Mouse (Mus musculus): ENCODE data around the gene Olfr1286. TPM values are rescaled to one million over a fixed set of nuclear protein-coding genes. Genes with fewer than 3 reads are reported as not detected.

Gene Olfr1286
- not detected for polyA plus RNA-seq (2015; fragmentation: Illumina TruSeq; extraction: RNeasy Lipid Tissue Mini Kit (QIAGEN cat#74804); ENCODE audit: insufficient read depth, low read depth, low replicate concordance)

DNA sequence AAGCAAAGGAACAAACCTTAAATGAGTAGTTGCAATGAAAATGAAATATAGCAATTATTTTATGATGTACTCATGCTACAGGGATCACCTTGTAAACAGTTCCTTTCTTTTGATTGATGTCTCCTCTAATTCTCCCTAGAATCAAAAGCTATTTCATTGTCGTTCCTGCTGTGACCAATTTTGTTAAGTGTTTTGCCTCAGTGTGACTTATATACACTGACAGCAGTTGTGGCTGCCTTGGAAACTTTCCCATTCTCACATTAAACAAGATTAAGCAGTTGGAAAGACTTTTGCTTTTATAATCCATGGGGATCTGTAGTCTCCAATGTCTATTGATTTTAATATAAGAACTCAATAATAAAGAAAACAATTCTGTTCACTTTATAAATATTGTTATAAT, at the start of gene Olfr1286:
Olfr1286 (minus strand) TSS at position 185 of the 400 bp plus-strand sequence.

DNA sequence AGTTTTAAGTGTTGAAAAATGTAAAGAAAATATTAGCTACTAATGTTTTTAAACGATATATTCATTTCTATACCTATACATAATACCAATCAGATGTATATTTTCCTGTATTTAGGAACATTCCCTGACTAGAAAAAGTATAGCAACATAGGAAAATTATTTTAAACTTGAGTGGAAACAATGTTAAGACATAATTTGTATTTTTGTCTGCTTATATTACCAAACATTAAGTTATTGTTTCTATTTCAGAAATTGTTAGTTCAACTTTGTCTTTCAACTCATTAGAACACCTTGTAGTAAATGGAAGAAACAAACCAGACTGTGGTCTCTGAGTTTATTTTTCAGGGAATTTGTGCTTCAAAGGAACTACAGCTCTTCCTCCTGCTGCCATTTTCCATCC, 25.9 kb upstream of the Olfr1286 start, which contains the start of gene Olfr1287:
Olfr1287 (plus strand) TSS at position 301 of the 400 bp plus-strand sequence.

DNA sequence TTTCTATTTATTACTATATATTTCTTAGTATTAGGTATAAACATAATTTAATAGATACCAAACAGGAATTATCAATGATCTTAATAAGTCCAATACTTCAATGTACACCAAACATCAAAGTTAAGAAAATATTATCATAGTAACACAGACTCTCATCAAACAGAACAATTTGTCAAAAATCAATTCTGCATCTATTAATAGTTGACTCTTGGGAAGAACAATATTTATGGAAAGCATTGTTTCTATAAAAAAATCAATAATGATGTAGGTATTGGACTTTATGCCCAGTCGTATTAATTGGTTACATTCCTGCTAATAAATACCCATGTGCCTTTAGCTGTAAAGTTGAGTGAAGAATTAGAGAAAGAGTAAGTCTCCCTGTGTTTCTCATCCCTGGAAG, 47.7 kb downstream of the Olfr1286 start, which contains the start of gene Olfr1284:
Olfr1284 (plus strand) TSS at position 301 of the 400 bp plus-strand sequence.

Other genes with a start within 250 kb of the Olfr1286 start
- not detected for gene 4930430A15Rik, start 193.5 kb downstream of the Olfr1286 start, polyA plus RNA-seq (2015; fragmentation: Illumina TruSeq; extraction: RNeasy Lipid Tissue Mini Kit (QIAGEN cat#74804); ENCODE audit: insufficient read depth, low read depth, low replicate concordance)
- gene Olfr1275, start 187.8 kb downstream of the Olfr1286 start, polyA plus RNA-seq (2015; fragmentation: Illumina TruSeq; extraction: RNeasy Lipid Tissue Mini Kit (QIAGEN cat#74804); ENCODE audit: insufficient read depth, low read depth, low replicate concordance) = not detected
- not detected for gene Olfr1276, start 168.6 kb downstream of the Olfr1286 start, polyA plus RNA-seq (2015; fragmentation: Illumina TruSeq; extraction: RNeasy Lipid Tissue Mini Kit (QIAGEN cat#74804); ENCODE audit: insufficient read depth, low read depth, low replicate concordance)
- not detected for gene Olfr1277, start 149.0 kb downstream of the Olfr1286 start, polyA plus RNA-seq (2015; fragmentation: Illumina TruSeq; extraction: RNeasy Lipid Tissue Mini Kit (QIAGEN cat#74804); ENCODE audit: insufficient read depth, low read depth, low replicate concordance)
- gene Olfr1278, start 133.0 kb downstream of the Olfr1286 start, polyA plus RNA-seq (2015; fragmentation: Illumina TruSeq; extraction: RNeasy Lipid Tissue Mini Kit (QIAGEN cat#74804); ENCODE audit: insufficient read depth, low read depth, low replicate concordance) = not detected
- gene Olfr1279, start 122.5 kb downstream of the Olfr1286 start, polyA plus RNA-seq (2015; fragmentation: Illumina TruSeq; extraction: RNeasy Lipid Tissue Mini Kit (QIAGEN cat#74804); ENCODE audit: insufficient read depth, low read depth, low replicate concordance) = not detected
- gene Olfr1280, start 109.1 kb downstream of the Olfr1286 start, polyA plus RNA-seq (2015; fragmentation: Illumina TruSeq; extraction: RNeasy Lipid Tissue Mini Kit (QIAGEN cat#74804); ENCODE audit: insufficient read depth, low read depth, low replicate concordance) = not detected
- gene Olfr1281, start 96.6 kb downstream of the Olfr1286 start, polyA plus RNA-seq (2015; fragmentation: Illumina TruSeq; extraction: RNeasy Lipid Tissue Mini Kit (QIAGEN cat#74804); ENCODE audit: insufficient read depth, low read depth, low replicate concordance) = not detected
- not detected for gene Olfr1282, start 87.0 kb downstream of the Olfr1286 start, polyA plus RNA-seq (2015; fragmentation: Illumina TruSeq; extraction: RNeasy Lipid Tissue Mini Kit (QIAGEN cat#74804); ENCODE audit: insufficient read depth, low read depth, low replicate concordance)
- gene Olfr1283, start 56.3 kb downstream of the Olfr1286 start, polyA plus RNA-seq (2015; fragmentation: Illumina TruSeq; extraction: RNeasy Lipid Tissue Mini Kit (QIAGEN cat#74804); ENCODE audit: insufficient read depth, low read depth, low replicate concordance) = not detected
- gene Olfr1284, start 47.6 kb downstream of the Olfr1286 start, polyA plus RNA-seq (2015; fragmentation: Illumina TruSeq; extraction: RNeasy Lipid Tissue Mini Kit (QIAGEN cat#74804); ENCODE audit: insufficient read depth, low read depth, low replicate concordance) = not detected
- gene Olfr1287, start 26.0 kb upstream of the Olfr1286 start, polyA plus RNA-seq (2015; fragmentation: Illumina TruSeq; extraction: RNeasy Lipid Tissue Mini Kit (QIAGEN cat#74804); ENCODE audit: insufficient read depth, low read depth, low replicate concordance) = not detected
- not detected for gene Olfr1288, start 51.0 kb upstream of the Olfr1286 start, polyA plus RNA-seq (2015; fragmentation: Illumina TruSeq; extraction: RNeasy Lipid Tissue Mini Kit (QIAGEN cat#74804); ENCODE audit: insufficient read depth, low read depth, low replicate concordance)
- gene Olfr1289, start 57.7 kb upstream of the Olfr1286 start, polyA plus RNA-seq (2015; fragmentation: Illumina TruSeq; extraction: RNeasy Lipid Tissue Mini Kit (QIAGEN cat#74804); ENCODE audit: insufficient read depth, low read depth, low replicate concordance) = not detected
- gene Olfr1290, start 70.7 kb upstream of the Olfr1286 start, polyA plus RNA-seq (2015; fragmentation: Illumina TruSeq; extraction: RNeasy Lipid Tissue Mini Kit (QIAGEN cat#74804); ENCODE audit: insufficient read depth, low read depth, low replicate concordance) = not detected
- not detected for gene Olfr1291-ps1, start 74.1 kb upstream of the Olfr1286 start, polyA plus RNA-seq (2015; fragmentation: Illumina TruSeq; extraction: RNeasy Lipid Tissue Mini Kit (QIAGEN cat#74804); ENCODE audit: insufficient read depth, low read depth, low replicate concordance)
- not detected for gene Olfr1293-ps, start 102.1 kb upstream of the Olfr1286 start, polyA plus RNA-seq (2015; fragmentation: Illumina TruSeq; extraction: RNeasy Lipid Tissue Mini Kit (QIAGEN cat#74804); ENCODE audit: insufficient read depth, low read depth, low replicate concordance)
- gene Olfr1294, start 117.2 kb upstream of the Olfr1286 start, polyA plus RNA-seq (2015; fragmentation: Illumina TruSeq; extraction: RNeasy Lipid Tissue Mini Kit (QIAGEN cat#74804); ENCODE audit: insufficient read depth, low read depth, low replicate concordance) = not detected
- not detected for gene Olfr1295, start 146.6 kb upstream of the Olfr1286 start, polyA plus RNA-seq (2015; fragmentation: Illumina TruSeq; extraction: RNeasy Lipid Tissue Mini Kit (QIAGEN cat#74804); ENCODE audit: insufficient read depth, low read depth, low replicate concordance)
- not detected for gene Olfr1297, start 203.4 kb upstream of the Olfr1286 start, polyA plus RNA-seq (2015; fragmentation: Illumina TruSeq; extraction: RNeasy Lipid Tissue Mini Kit (QIAGEN cat#74804); ENCODE audit: insufficient read depth, low read depth, low replicate concordance)
- not detected for gene Olfr1298, start 226.1 kb upstream of the Olfr1286 start, polyA plus RNA-seq (2015; fragmentation: Illumina TruSeq; extraction: RNeasy Lipid Tissue Mini Kit (QIAGEN cat#74804); ENCODE audit: insufficient read depth, low read depth, low replicate concordance)
- gene Olfr1299, start 238.3 kb upstream of the Olfr1286 start, polyA plus RNA-seq (2015; fragmentation: Illumina TruSeq; extraction: RNeasy Lipid Tissue Mini Kit (QIAGEN cat#74804); ENCODE audit: insufficient read depth, low read depth, low replicate concordance) = not detected

Data from pancreas, adult 10 weeks (tissue).